Mouse (Mus musculus): Measurements from ENCODE around the gene Slc17a7.

GRCm38 (mm10) chr7:45156206-45156605 lies 7.5 kb upstream of the Slc17a7 start:
- TF ChIP-seq MAX (IDR thresholded peaks at IDR 0.05; ENCODE audit: low read depth): no peak
- no peak for TF ChIP-seq MYOG (IDR thresholded peaks at IDR 0.05; ENCODE audit: control insufficient read depth in 1 of 3, insufficient read depth in 1 of 3, insufficient read length in 2 of 3, low read depth in 2 of 3)
- no peak for TF ChIP-seq POLR2A (IDR thresholded peaks at IDR 0.05; ENCODE audit: insufficient read length, low read depth)
- TF ChIP-seq USF1 (IDR thresholded peaks at IDR 0.05; ENCODE audit: low read depth): no peak
- no peak for TF ChIP-seq MYOD1 (IDR thresholded peaks at IDR 0.05; ENCODE audit: control insufficient read depth in 1 of 3, insufficient read length in 2 of 3, low read depth in 2 of 3)
- no peak for TF ChIP-seq TCF12 (IDR thresholded peaks at IDR 0.05; ENCODE audit: insufficient read depth, poor library complexity, severe bottlenecking)
- TF ChIP-seq CEBPB (IDR thresholded peaks at IDR 0.05; ENCODE audit: insufficient read depth, poor library complexity, severe bottlenecking): no peak
- no peak for TF ChIP-seq E2F4 (IDR thresholded peaks at IDR 0.05; ENCODE audit: insufficient read depth)

Measured in myocyte (in vitro differentiated cells).